Mouse (Mus musculus): ENCODE results near the gene Nbeal2. TPM values are rescaled to one million over a fixed set of nuclear protein-coding genes. Genes with fewer than 3 reads are reported as not detected.

The Nbeal2 gene
- polyA plus RNA-seq, 1 experiment from 2014 or later = 4.3 TPM

DNA sequence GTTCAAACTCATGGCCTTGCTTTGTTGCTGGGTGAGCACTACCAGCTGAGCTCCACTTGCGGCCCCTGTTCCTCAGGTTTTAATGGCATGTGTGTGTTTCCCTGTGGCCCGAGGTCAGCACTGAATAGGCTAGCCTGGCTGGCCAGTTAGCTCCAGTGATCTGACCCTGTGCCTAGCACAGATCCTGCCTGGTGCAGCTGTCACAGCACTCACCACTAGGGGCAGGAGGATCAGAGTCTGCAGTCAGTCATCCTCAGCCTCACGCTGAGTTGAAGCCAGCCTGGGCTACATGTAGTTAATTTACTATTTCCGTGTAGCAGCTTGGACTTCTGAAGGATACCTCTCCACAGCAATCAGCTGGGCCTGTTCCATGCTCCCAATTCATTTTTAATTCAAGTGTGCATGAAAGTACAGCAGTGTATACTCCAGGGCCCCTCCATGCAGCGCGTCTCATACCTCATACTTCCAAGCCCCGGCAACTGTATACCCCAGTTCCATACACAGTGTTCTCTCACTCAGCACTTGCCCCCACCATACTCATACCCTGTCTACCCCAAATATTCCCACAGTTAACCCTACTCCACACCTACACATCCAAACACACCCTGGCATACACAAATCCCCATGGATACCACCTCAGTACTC lies 18.6 kb upstream of the Nbeal2 start:
- no peaks in the 10 kb centered on the region for H3K27me3 ChIP-seq
- WGBS = 63% methylated on average over 7 of the region's 7 CpGs
- H3K9me3 ChIP-seq = no peaks in the 10 kb centered on the region
- peaks cover 13% of the 10 kb centered on the region for H3K4me1 ChIP-seq (replicated peaks)
- no peak overlapping the region for H3K4me2 ChIP-seq
- no peak overlapping the region for H3K9ac ChIP-seq
- peak; percentile 55; the same call in 1 of the 2 replicates for ATAC-seq (ENCODE audit: low FRiP score, low read depth)
- H3K36me3 ChIP-seq = no peaks in the 10 kb centered on the region
- peak overlapping the region; percentile 34 for H3K27ac ChIP-seq (replicated peaks)
- no peak overlapping the region for H3K4me3 ChIP-seq

DNA sequence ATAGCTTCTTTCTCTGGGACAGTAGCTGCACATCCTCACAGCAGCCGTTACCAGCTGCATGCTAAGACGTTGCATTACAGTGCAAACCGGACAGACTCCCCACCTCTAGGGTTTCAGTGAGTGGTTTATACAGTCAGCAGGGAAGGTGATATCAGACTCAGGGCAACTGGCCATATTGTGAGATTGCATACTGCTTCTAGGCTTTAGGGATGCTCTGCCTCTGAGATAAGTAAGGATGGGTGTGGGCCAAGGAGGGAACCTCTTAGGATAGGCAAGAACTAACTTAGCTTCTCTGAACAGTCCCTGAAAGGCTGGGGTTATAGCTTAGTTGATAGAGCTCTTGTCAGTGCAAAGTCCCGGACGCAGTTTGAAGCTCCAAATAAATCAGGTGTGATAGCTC lies 15.8 kb upstream of the Nbeal2 start:
- no peak overlapping the region for H3K27ac ChIP-seq (replicated peaks)
- no peaks in the 10 kb centered on the region for H3K27me3 ChIP-seq
- H3K4me3 ChIP-seq = no peak overlapping the region
- H3K4me2 ChIP-seq = no peak overlapping the region
- no peaks in the 10 kb centered on the region for H3K9me3 ChIP-seq
- no peak overlapping the region for H3K9ac ChIP-seq
- no peak for ATAC-seq (ENCODE audit: low FRiP score, low read depth)
- WGBS = 88% methylated on average over 5 of the region's 5 CpGs
- H3K36me3 ChIP-seq = no peaks in the 10 kb centered on the region
- H3K4me1 ChIP-seq (replicated peaks) = peaks cover 15% of the 10 kb centered on the region

DNA sequence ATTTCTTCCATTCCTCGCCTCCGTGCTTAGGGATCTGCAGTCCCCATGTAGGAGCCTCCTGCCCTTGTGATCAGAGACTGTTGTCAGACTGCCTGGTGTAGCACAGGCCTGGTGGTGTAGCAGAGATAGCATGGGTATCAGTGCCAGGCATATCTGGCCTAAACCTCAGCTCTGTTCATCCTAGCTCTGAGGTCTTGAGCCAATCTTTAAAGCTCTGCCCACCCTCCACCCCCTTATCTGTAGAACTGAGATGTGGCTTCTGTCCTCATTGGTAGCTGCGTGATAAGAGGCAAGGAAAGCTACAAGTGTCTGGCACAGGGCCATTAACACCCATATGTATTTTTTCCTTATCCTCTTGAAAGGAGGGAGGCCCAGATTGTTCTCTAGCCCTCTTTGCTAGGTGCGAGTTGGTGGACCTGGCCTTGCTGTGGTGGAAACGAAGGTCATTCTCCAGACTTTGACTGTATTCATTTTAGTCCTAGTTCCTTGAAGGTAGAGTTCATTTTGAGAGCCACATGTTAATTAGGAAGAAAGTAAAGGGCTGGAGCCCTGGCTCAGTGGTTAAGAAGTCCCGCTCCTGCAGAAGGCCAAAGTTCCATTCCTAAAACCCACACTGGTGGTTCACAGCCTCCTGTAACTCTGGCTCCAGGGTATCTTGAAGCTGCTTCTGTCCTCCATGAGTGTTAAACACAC lies 14.8 kb upstream of the Nbeal2 start:
- Histone ChIP-seq H3K9me3 (no peaks in the 10 kb centered on the region), H3K9ac (no peak overlapping the region), H3K4me1 (replicated peaks) (peaks cover 17% of the 10 kb centered on the region), H3K27ac (replicated peaks) (no peak overlapping the region), H3K36me3 (no peaks in the 10 kb centered on the region), H3K27me3 (no peaks in the 10 kb centered on the region), H3K4me3 (no peak overlapping the region), H3K4me2 (no peak overlapping the region)
- no peak for ATAC-seq (ENCODE audit: low FRiP score, low read depth)
- WGBS = 95% methylated on average over 6 of the region's 6 CpGs

DNA sequence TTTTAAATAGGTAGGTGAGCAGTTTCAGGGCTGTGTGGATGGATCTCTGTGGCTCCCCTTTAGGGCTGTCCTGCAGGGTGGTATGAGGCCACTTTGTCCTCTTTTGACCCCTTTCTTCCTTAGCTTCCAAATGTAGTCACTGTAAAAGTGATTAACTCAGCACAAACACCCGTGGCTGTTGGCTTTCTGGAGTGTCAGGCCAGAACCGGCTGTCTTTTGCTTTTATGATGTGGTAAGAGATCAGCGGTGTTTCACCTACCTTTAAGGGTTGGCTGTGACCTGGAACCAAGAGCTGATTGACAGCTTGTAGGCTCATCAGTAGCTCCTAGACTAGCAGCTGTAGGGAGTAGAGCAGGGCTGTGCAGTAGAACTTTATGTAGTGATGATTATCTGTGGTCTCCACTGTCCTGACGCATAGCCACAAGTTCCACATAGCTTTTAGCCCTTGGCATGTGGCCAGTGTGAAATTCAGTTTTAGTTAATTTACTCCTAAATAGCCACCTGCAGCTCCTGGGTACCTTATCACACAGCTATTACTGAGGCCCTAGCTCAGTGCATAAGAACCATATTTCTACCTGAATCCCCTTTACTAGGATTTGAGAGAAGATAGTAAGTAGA lies 13.4 kb upstream of the Nbeal2 start:
- H3K4me2 ChIP-seq = no peak overlapping the region
- no peak overlapping the region for H3K4me3 ChIP-seq
- H3K27ac ChIP-seq (replicated peaks) = no peak overlapping the region
- no peaks in the 10 kb centered on the region for H3K9me3 ChIP-seq
- no peaks in the 10 kb centered on the region for H3K27me3 ChIP-seq
- WGBS = 75% methylated on average over 4 of the region's 4 CpGs
- no peak for ATAC-seq (ENCODE audit: low FRiP score, low read depth)
- H3K9ac ChIP-seq = no peak overlapping the region
- peaks cover 5% of the 10 kb centered on the region for H3K4me1 ChIP-seq (replicated peaks)
- no peaks in the 10 kb centered on the region for H3K36me3 ChIP-seq

DNA sequence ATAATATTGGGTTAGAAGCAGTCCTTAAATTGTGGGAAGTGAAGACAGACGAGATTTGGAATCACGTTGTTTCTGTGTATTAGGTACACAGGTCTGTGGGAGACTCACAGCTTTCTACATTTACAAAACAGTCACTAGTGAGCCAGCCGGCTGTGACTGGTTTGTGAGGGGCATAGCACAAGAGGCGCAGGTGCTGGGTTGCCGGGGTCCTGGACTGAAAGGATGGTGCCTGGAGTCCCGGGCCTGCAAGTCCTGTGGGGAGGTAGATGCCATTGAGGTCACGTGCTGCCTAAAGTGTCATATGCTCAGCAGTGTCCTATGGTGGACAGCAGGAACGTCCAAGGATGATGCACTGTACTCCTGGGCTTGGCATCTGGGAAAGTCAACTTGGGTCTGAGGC lies 12.4 kb upstream of the Nbeal2 start:
- H3K27ac ChIP-seq (replicated peaks) = no peak overlapping the region
- no peaks in the 10 kb centered on the region for H3K36me3 ChIP-seq
- H3K9me3 ChIP-seq = no peaks in the 10 kb centered on the region
- H3K4me1 ChIP-seq (replicated peaks) = peaks cover 4% of the 10 kb centered on the region
- no peak overlapping the region for H3K4me2 ChIP-seq
- ATAC-seq (ENCODE audit: low FRiP score, low read depth) = no peak
- H3K27me3 ChIP-seq = no peaks in the 10 kb centered on the region
- no peak overlapping the region for H3K4me3 ChIP-seq
- 40% methylated on average over 8 of the region's 8 CpGs for WGBS
- H3K9ac ChIP-seq = no peak overlapping the region

DNA sequence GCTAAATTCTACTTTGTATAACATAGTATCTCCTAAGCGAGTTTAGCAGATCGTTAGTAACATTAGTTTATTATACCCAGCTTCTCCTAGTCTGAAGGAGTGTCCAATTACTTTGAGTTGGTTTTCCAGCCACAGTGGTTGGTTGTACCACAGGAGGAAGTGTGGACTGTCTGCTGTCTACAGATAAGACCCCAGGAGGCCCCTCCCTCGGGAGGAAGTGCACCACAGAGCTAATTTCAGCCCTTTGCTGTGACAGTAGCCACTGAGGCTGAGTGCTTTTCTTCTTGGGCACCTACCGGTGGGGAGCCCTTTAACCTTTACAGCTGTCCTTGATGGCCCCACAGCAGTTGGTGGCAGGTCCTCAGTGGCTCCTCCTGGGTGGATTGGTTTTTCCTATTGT lies 12.0 kb upstream of the Nbeal2 start:
- Histone ChIP-seq H3K36me3 (no peaks in the 10 kb centered on the region), H3K27me3 (no peaks in the 10 kb centered on the region), H3K4me1 (replicated peaks) (peaks cover 4% of the 10 kb centered on the region), H3K4me2 (no peak overlapping the region), H3K4me3 (no peak overlapping the region), H3K9me3 (no peaks in the 10 kb centered on the region), H3K27ac (replicated peaks) (no peak overlapping the region), H3K9ac (no peak overlapping the region)
- no peak for ATAC-seq (ENCODE audit: low FRiP score, low read depth)
- WGBS = 38% methylated on average over 4 of the region's 4 CpGs

DNA sequence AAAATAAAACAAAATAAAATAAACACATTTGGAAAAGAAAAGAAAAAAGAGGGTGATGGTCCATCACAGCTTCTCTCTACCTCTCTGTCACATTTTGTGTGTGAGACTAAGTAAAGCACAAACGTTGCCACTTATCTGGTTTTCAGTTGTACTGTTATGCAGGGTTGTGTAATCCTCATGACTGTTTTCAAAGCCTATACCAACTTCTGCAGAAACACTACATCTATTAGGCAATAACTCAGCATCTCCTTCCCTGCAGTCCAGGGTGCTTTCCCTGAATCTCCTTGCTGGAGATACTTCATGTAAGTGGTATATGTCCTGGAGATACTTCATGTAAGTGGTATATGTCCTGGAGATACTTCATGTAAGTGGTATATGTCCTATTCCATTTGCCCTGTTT lies 8.9 kb upstream of the Nbeal2 start:
- Histone ChIP-seq H3K36me3 (no peaks in the 10 kb centered on the region), H3K9me3 (no peaks in the 10 kb centered on the region), H3K27ac (replicated peaks) (no peak overlapping the region), H3K4me2 (no peak overlapping the region), H3K4me3 (no peak overlapping the region), H3K9ac (no peak overlapping the region), H3K27me3 (no peaks in the 10 kb centered on the region), H3K4me1 (replicated peaks) (peaks cover 6% of the 10 kb centered on the region)
- no peak for ATAC-seq (ENCODE audit: low FRiP score, low read depth)
- 80% methylated on average over 1 of the region's 1 CpGs for WGBS

DNA sequence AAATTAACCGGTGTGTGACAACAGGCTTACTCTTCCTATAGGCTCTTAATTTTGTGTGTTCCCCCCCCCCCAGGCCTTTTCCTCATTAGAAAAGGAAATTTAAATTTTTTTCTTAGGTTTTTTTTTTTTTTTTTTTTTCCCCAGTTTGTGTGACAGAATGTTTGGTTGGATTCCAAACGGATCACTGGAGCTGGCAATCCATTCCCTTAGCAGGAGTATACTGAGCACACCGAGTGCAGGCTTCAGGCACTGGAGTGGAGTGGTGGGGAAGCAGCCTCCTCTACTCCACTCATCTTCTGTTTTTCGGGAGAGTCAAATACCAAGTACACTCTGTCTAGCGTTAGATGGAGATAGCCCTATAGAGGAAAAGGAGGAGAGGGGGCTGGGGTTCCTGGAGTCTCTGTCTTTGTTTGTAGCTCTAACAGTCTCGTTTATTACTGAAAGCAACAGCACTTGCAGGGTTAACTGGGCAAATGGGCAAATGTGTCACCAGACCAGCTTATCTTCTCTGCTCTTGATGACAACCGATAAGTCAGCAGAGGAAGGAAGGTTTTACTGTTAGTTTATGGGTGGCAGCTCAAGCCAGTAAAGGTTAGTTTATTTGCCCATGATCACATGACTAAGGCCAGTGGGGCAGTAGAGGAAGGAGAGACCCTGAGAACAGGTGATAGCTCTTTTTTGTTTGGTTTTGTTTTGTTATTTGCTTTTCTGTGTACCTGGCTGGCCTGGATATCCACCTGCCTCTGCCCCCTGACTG lies 7.1 kb upstream of the Nbeal2 start:
- Histone ChIP-seq H3K36me3 (no peaks in the 10 kb centered on the region), H3K9me3 (no peaks in the 10 kb centered on the region), H3K4me1 (replicated peaks) (peaks cover 15% of the 10 kb centered on the region), H3K27ac (replicated peaks) (no peak overlapping the region), H3K4me3 (no peak overlapping the region), H3K9ac (no peak overlapping the region), H3K4me2 (no peak overlapping the region), H3K27me3 (no peaks in the 10 kb centered on the region)
- 87% methylated on average over 7 of the region's 7 CpGs for WGBS
- no peak for ATAC-seq (ENCODE audit: low FRiP score, low read depth)

DNA sequence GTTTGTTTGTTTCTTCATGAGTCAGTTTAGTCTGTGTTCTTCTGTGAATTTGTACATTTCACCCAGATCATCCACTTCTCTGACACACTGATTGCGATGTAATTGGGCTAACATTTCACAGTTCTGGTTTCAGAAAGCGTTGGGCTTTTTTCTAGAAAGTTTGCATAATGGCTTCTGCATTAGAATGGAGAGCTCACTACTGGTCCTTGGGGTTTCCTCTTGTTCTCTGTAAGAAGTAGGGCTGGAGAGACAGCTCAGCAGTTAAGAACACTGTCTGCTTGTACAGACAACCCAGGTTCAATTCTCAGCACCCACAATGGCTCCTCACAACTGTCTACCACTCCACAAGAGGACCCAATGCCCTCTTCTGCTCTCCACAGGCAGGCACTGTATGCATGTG lies 6.2 kb upstream of the Nbeal2 start:
- ATAC-seq (ENCODE audit: low FRiP score, low read depth) = no peak
- peaks cover 21% of the 10 kb centered on the region for H3K4me1 ChIP-seq (replicated peaks)
- no peak overlapping the region for H3K9ac ChIP-seq
- no peaks in the 10 kb centered on the region for H3K9me3 ChIP-seq
- H3K36me3 ChIP-seq = no peaks in the 10 kb centered on the region
- 81% methylated on average over 2 of the region's 2 CpGs for WGBS
- no peak overlapping the region for H3K27ac ChIP-seq (replicated peaks)
- H3K4me3 ChIP-seq = no peak overlapping the region
- no peak overlapping the region for H3K4me2 ChIP-seq
- H3K27me3 ChIP-seq = no peaks in the 10 kb centered on the region

DNA sequence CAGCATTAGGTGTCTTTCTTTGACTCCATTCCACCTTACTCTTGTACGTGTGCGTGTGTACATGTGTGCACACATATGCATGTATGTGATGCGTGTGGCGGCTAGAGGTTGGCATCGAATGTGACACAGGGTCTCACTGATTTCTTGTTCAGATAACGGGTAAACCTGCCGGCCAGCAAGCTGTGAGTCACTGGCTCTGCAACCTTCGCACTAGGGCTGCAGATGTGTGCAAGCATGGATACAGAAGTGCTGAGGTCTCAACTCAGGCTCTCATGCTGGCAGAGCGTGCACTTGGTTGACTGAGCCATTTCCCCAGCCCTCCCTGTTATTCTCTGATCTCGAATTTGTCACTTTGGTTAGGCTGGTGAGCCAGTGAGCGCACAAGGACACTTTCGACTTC lies 5.6 kb upstream of the Nbeal2 start:
- WGBS = 92% methylated on average over 12 of the region's 12 CpGs
- Histone ChIP-seq H3K4me3 (no peak overlapping the region), H3K36me3 (no peaks in the 10 kb centered on the region)

DNA sequence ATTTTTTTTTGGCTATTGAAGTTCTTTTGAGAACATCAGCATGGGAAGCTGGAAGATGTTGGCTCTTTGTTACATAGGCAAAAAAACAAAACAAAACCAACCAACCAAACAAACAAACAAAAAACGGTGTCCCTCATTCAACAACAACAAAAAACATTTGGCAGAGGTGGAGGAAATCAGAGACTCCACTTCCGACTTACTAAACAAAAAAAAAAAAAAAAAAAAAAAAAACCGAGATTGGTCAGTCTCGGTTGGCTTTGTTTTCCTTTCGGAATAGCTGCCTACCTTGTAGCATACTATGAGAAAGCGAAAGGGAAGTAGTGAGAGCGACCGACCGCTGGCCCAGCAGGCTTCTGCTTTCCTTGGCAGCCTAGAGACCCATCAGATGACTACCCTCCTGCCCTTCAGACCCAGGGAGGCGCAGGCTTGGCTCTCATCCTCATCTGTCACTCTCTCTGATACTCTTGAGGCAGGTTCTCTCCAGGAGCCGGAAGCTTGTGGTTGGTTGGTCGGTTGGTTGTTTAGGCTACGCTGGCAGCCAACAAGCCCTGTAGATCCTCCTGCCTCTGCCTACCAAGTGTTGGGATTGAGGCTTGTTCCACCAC lies 3.6 kb upstream of the Nbeal2 start:
- peak overlapping the region; percentile 94 for H3K27ac ChIP-seq (replicated peaks)
- H3K9me3 ChIP-seq = no peaks in the 10 kb centered on the region
- peak overlapping the region; percentile 69 for H3K9ac ChIP-seq
- no peak for ATAC-seq (ENCODE audit: low FRiP score, low read depth)
- peaks cover 5% of the 10 kb centered on the region; the same call in 1 of the 2 replicates for H3K27me3 ChIP-seq
- peaks cover 39% of the 10 kb centered on the region for H3K4me1 ChIP-seq (replicated peaks)
- peak overlapping the region; percentile 66 for H3K4me3 ChIP-seq
- WGBS = 75% methylated on average over 13 of the region's 13 CpGs
- peak overlapping the region; percentile 68 for H3K4me2 ChIP-seq
- H3K36me3 ChIP-seq = no peaks in the 10 kb centered on the region

More for the DNA sequence above, 5.6 kb upstream of the Nbeal2 start:
- no peaks in the 10 kb centered on the region for H3K9me3 ChIP-seq
- no peak for ATAC-seq (ENCODE audit: low FRiP score, low read depth)
- no peak overlapping the region for H3K9ac ChIP-seq
- no peak overlapping the region for H3K4me2 ChIP-seq
- H3K4me1 ChIP-seq (replicated peaks) = peaks cover 21% of the 10 kb centered on the region
- no peaks in the 10 kb centered on the region for H3K27me3 ChIP-seq
- no peak overlapping the region for H3K27ac ChIP-seq (replicated peaks)

All from hindbrain, embryonic 15.5 days (tissue).